Mouse (Mus musculus) central nervous system, embryonic 14 days (tissue): ENCODE results near the gene Tnfrsf1b. TPM values are rescaled to one million over a fixed set of nuclear protein-coding genes. Genes with fewer than 3 reads are reported as not detected.

Experiments used
- polyA plus RNA-seq: library from polyadenylated mRNA; depleted of rRNA; stranded (reverse); fragments of >200 nt; gene quantifications from 2 replicates; pipeline ENCODE4 v1.2.3, GENCODE M21; 2012; rRNA removed

Gene Tnfrsf1b
- polyA plus RNA-seq = 2.6 TPM in 2 replicates

GRCm38 (mm10) chr4:145246173-145247011 is at the start of gene Tnfrsf1b:
Gene Tnfrsf1b (minus strand): TSS chr4:145246870.

GRCm38 (mm10) chr4:145194559-145195162 is 52.0 kb downstream of the Tnfrsf1b start, which contains the start of gene Vps13d:
Gene Vps13d (minus strand): TSS chr4:145195005.

Other genes starting within 250 kb of the Tnfrsf1b start
- 24.3 and 27.1 TPM in 2 replicates for gene Vps13d, start 51.9 kb downstream of the Tnfrsf1b start, polyA plus RNA-seq
- gene Tnfrsf8, start 68.3 kb upstream of the Tnfrsf1b start, polyA plus RNA-seq = 0.22 and 0.23 TPM in 2 replicates